Mouse (Mus musculus): ENCODE measurements around the gene 1700056E22Rik. TPM values are rescaled to one million over a fixed set of nuclear protein-coding genes. Genes with fewer than 3 reads are reported as not detected.

1700056E22Rik gene
- polyA plus RNA-seq, 1 experiment, result 0.51 TPM

- no peak for DNase-seq
- H3K27me3 ChIP-seq (ENCODE audit: control insufficient read depth, insufficient read depth, low read length), result no peaks in the 10 kb centered on the region
- TF ChIP-seq CTCF (IDR thresholded peaks at IDR 0.05; ENCODE audit: borderline replicate concordance, insufficient read depth, low read depth, low read length) (no peak), POLR2A (IDR thresholded peaks at IDR 0.05; ENCODE audit: borderline replicate concordance, insufficient read depth, low read length) (no peak)
- no peaks in the 10 kb centered on the region for H3K4me1 ChIP-seq (ENCODE audit: control insufficient read depth, insufficient read depth, low read length)
- H3K4me3 ChIP-seq (replicated peaks; ENCODE audit: insufficient read depth, low read depth, low read length), result no peak overlapping the region
- no peak overlapping the region for H3K27ac ChIP-seq (ENCODE audit: insufficient read depth, low read length)
- 96% methylated on average over 5 of the region's 5 CpGs for WGBS
These were observed 9.0 kb downstream of the 1700056E22Rik start for GRCm38 (mm10) chr1:184025079-184025478.

DNA sequence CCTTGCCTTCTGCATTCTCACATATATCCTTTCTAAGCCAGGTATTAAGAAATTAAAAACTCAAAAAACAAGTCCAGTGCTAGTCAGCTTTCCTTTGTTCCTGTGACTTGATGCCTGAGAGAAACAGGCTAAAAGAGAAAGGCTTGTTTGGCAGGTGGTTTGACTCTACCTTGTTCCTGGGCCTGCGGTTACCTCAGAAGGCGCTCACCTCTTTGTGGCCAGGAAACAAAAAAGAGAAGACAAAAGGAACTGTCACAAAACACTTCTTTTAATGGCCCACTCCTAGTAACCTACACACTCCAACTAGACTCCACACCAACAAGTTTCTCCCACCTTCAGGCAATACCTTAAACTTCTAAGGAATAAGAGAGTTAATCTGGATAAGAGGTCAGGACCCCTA, 9.5 kb downstream of the 1700056E22Rik start:
- WGBS, result 97% methylated on average over 2 of the region's 2 CpGs

GRCm38 (mm10) chr1:184023971-184024370, 10.1 kb downstream of the 1700056E22Rik start:
- Histone ChIP-seq H3K4me1 (ENCODE audit: control insufficient read depth, insufficient read depth, low read length) (no peaks in the 10 kb centered on the region), H3K4me3 (replicated peaks; ENCODE audit: insufficient read depth, low read depth, low read length) (no peak overlapping the region), H3K27me3 (ENCODE audit: control insufficient read depth, insufficient read depth, low read length) (no peaks in the 10 kb centered on the region), H3K27ac (ENCODE audit: insufficient read depth, low read length) (no peak overlapping the region)
- TF ChIP-seq POLR2A (IDR thresholded peaks at IDR 0.05; ENCODE audit: borderline replicate concordance, insufficient read depth, low read length) (no peak), CTCF (IDR thresholded peaks at IDR 0.05; ENCODE audit: borderline replicate concordance, insufficient read depth, low read depth, low read length) (no peak)
- no peak for DNase-seq
- 59% methylated on average over 2 of the region's 2 CpGs for WGBS

More for the DNA sequence above, 9.5 kb downstream of the 1700056E22Rik start:
- Histone ChIP-seq H3K27me3 (ENCODE audit: control insufficient read depth, insufficient read depth, low read length) (no peaks in the 10 kb centered on the region), H3K27ac (ENCODE audit: insufficient read depth, low read length) (no peak overlapping the region), H3K4me1 (ENCODE audit: control insufficient read depth, insufficient read depth, low read length) (no peaks in the 10 kb centered on the region), H3K4me3 (replicated peaks; ENCODE audit: insufficient read depth, low read depth, low read length) (no peak overlapping the region)
- no peak for DNase-seq
- TF ChIP-seq CTCF (IDR thresholded peaks at IDR 0.05; ENCODE audit: borderline replicate concordance, insufficient read depth, low read depth, low read length), result no peak
- no peak for TF ChIP-seq POLR2A (IDR thresholded peaks at IDR 0.05; ENCODE audit: borderline replicate concordance, insufficient read depth, low read length)

- 55% methylated on average over 6 of the region's 6 CpGs for WGBS
- H3K27me3 ChIP-seq (ENCODE audit: control insufficient read depth, insufficient read depth, low read length), result no peaks in the 10 kb centered on the region
- no peak for DNase-seq
- no peak for TF ChIP-seq POLR2A (IDR thresholded peaks at IDR 0.05; ENCODE audit: borderline replicate concordance, insufficient read depth, low read length)
- TF ChIP-seq CTCF (IDR thresholded peaks at IDR 0.05; ENCODE audit: borderline replicate concordance, insufficient read depth, low read depth, low read length), result no peak
- H3K27ac ChIP-seq (ENCODE audit: insufficient read depth, low read length), result no peak overlapping the region
- H3K4me3 ChIP-seq (replicated peaks; ENCODE audit: insufficient read depth, low read depth, low read length), result no peak overlapping the region
- H3K4me1 ChIP-seq (ENCODE audit: control insufficient read depth, insufficient read depth, low read length), result no peaks in the 10 kb centered on the region
These were observed 14.4 kb downstream of the 1700056E22Rik start for GRCm38 (mm10) chr1:184019722-184020107.

DNA sequence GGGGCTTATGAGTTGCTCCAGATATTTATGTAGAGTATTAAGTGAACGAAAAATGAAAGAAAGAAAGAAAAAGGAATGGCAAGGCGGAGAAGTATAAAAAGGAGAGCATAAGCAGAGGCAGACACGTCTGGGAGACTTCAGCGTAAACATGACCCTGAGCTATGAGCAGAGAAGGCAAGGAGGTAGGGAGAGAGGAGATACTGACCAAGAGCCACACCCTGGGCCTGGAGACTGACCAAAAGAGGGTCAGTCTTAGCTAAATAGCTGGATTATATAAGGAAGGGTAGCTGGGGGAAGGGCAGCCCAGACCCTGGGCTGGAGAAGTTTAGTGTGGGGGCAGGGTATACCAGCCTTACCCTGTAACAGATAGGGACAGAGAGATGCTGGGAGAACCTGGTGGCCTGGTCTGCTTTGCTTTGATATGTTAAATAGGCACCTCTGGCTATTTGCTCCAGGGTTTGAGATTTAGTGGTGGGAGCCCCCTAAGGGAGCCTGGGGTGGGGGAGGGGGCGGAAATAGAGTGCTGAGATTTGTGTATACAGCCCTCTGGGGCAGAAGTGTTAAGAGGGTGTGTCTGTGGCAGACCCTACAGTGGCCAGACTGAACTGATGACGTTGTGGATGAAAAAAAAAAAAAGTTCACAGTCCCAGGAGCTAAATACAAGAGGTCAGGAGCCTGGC, 14.9 kb downstream of the 1700056E22Rik start:
- Histone ChIP-seq H3K4me3 (replicated peaks; ENCODE audit: insufficient read depth, low read depth, low read length) (no peak overlapping the region), H3K4me1 (ENCODE audit: control insufficient read depth, insufficient read depth, low read length) (no peaks in the 10 kb centered on the region), H3K27ac (ENCODE audit: insufficient read depth, low read length) (no peak overlapping the region), H3K27me3 (ENCODE audit: control insufficient read depth, insufficient read depth, low read length) (no peaks in the 10 kb centered on the region)
- WGBS, result 68% methylated on average over 6 of the region's 6 CpGs
- DNase-seq, result no peak
- TF ChIP-seq POLR2A (IDR thresholded peaks at IDR 0.05; ENCODE audit: borderline replicate concordance, insufficient read depth, low read length), result no peak
- no peak for TF ChIP-seq CTCF (IDR thresholded peaks at IDR 0.05; ENCODE audit: borderline replicate concordance, insufficient read depth, low read depth, low read length)

GRCm38 (mm10) chr1:184017606-184018005, 16.5 kb downstream of the 1700056E22Rik start:
- no peak overlapping the region for H3K4me3 ChIP-seq (replicated peaks; ENCODE audit: insufficient read depth, low read depth, low read length)
- TF ChIP-seq CTCF (IDR thresholded peaks at IDR 0.05; ENCODE audit: borderline replicate concordance, insufficient read depth, low read depth, low read length), result no peak
- no peak for TF ChIP-seq POLR2A (IDR thresholded peaks at IDR 0.05; ENCODE audit: borderline replicate concordance, insufficient read depth, low read length)
- no peaks in the 10 kb centered on the region for H3K27me3 ChIP-seq (ENCODE audit: control insufficient read depth, insufficient read depth, low read length)
- no peaks in the 10 kb centered on the region for H3K4me1 ChIP-seq (ENCODE audit: control insufficient read depth, insufficient read depth, low read length)
- no peak overlapping the region for H3K27ac ChIP-seq (ENCODE audit: insufficient read depth, low read length)
- peak in 1 of 2 experiments; percentile 22 for DNase-seq
- 28% methylated on average over 2 of the region's 2 CpGs for WGBS

DNA sequence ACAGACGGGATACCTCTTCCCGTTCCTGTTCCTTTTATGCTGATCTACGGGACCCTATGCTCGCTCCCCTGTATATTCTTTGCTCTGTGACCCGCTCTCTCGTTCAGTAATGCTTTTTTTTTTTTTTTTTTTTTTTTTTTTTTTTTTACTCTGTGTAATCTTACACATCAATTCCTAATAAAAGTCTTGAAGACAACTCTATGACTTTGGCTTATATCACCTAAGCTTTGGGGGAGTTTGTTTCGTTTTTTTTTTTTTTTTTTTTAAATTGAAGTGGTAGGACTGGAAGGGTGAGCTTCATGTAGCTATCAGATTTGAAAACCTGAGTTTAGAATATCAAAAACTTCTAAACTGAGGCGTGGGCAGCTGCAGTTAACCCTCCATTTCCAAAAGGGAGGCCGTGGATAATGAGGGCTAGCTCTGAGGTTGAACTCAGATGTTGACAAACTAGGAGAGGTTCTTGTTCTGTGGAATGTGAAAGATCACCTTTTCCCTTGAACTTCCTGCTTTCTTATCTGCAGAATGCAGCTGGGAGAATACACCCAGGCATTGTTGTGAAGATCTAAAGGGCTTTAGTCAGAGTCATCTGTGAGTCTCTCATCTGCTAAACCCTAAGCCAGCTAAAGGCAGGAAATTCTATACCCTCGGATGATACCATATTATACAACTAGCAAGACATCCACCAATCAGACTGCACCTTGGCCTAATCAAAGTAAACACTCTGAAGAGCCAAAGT, 17.9 kb downstream of the 1700056E22Rik start:
- no peak for DNase-seq
- H3K4me3 ChIP-seq (replicated peaks; ENCODE audit: insufficient read depth, low read depth, low read length), result no peak overlapping the region
- 78% methylated on average over 10 of the region's 10 CpGs for WGBS
- no peak for TF ChIP-seq POLR2A (IDR thresholded peaks at IDR 0.05; ENCODE audit: borderline replicate concordance, insufficient read depth, low read length)
- no peaks in the 10 kb centered on the region for H3K27me3 ChIP-seq (ENCODE audit: control insufficient read depth, insufficient read depth, low read length)
- no peaks in the 10 kb centered on the region for H3K4me1 ChIP-seq (ENCODE audit: control insufficient read depth, insufficient read depth, low read length)
- no peak overlapping the region for H3K27ac ChIP-seq (ENCODE audit: insufficient read depth, low read length)

- Histone ChIP-seq H3K4me3 (replicated peaks; ENCODE audit: insufficient read depth, low read depth, low read length) (no peak overlapping the region), H3K27ac (ENCODE audit: insufficient read depth, low read length) (no peak overlapping the region), H3K27me3 (ENCODE audit: control insufficient read depth, insufficient read depth, low read length) (no peaks in the 10 kb centered on the region), H3K4me1 (ENCODE audit: control insufficient read depth, insufficient read depth, low read length) (no peaks in the 10 kb centered on the region)
- DNase-seq, result no peak
- TF ChIP-seq CTCF (IDR thresholded peaks at IDR 0.05; ENCODE audit: borderline replicate concordance, insufficient read depth, low read depth, low read length), result no peak
- no peak for TF ChIP-seq POLR2A (IDR thresholded peaks at IDR 0.05; ENCODE audit: borderline replicate concordance, insufficient read depth, low read length)
- 85% methylated on average over 3 of the region's 3 CpGs for WGBS
These were observed 20.0 kb downstream of the 1700056E22Rik start for GRCm38 (mm10) chr1:184014091-184014490.
